Mouse (Mus musculus): ENCODE results near the gene Gm20708. TPM values are rescaled to one million over a fixed set of nuclear protein-coding genes. Genes with fewer than 3 reads are reported as not detected.
A peak's percentile ranks its signal among the peaks of the same experiment; 100 is the strongest.

The Gm20708 gene
- polyA plus RNA-seq, 1 experiment from 2014 or later, result 1.0 TPM

DNA sequence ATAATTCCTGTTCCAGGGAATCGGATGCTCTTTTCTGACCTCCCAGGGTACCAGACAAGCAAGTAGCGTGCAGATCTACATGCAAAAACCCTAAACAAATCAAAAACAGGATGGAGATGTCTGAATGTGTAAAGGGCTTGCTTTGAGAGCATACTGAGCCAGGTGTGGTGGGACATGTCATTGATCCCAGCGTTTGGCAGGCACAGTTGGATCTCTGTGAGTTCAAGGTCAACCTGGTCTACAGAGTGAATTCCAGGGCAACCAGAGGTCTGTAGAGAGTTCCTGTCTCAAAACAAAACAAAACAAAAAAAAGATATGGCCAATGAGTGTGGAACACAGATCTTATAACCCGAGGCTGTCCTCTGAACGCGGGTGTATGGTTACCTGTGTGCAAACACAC lies 13.9 kb downstream of the Gm20708 start:
- no peaks in the 10 kb centered on the region for H3K27me3 ChIP-seq (ENCODE audit: control insufficient read depth, insufficient read depth, low read length)
- H3K4me1 ChIP-seq (ENCODE audit: control insufficient read depth in 2 of 2, insufficient read depth in 2 of 2, low read length in 2 of 2), result peaks cover 53 to 79% of the 10 kb centered on the region in 2 experiments
- H3K4me2 ChIP-seq (ENCODE audit: low read length), result peak overlapping the region; percentile 92
- H3K9me3 ChIP-seq (ENCODE audit: control insufficient read depth, low read length), result no peaks in the 10 kb centered on the region
- 89% methylated on average over 6 of the region's 6 CpGs for WGBS
- peaks cover 56% of the 10 kb centered on the region for H3K36me3 ChIP-seq (ENCODE audit: control insufficient read depth, insufficient read depth, low read length)
- H3K9ac ChIP-seq (ENCODE audit: low read length), result peak overlapping the region; percentile 54
- no peak overlapping the region for H3K4me3 ChIP-seq (ENCODE audit: control insufficient read depth in 1 of 2, insufficient read depth in 1 of 2, low read depth in 1 of 2, low read length in 2 of 2)
- peak overlapping the region; percentile 65 to 97 for H3K27ac ChIP-seq (replicated peaks in 1 of 2; ENCODE audit: control insufficient read depth in 1 of 2, insufficient read depth in 1 of 2, low read depth in 2 of 2, low read length in 2 of 2)
- ATAC-seq (ENCODE audit: insufficient number of reproducible peaks, insufficient read depth, low FRiP score, low read depth), result no peak

DNA sequence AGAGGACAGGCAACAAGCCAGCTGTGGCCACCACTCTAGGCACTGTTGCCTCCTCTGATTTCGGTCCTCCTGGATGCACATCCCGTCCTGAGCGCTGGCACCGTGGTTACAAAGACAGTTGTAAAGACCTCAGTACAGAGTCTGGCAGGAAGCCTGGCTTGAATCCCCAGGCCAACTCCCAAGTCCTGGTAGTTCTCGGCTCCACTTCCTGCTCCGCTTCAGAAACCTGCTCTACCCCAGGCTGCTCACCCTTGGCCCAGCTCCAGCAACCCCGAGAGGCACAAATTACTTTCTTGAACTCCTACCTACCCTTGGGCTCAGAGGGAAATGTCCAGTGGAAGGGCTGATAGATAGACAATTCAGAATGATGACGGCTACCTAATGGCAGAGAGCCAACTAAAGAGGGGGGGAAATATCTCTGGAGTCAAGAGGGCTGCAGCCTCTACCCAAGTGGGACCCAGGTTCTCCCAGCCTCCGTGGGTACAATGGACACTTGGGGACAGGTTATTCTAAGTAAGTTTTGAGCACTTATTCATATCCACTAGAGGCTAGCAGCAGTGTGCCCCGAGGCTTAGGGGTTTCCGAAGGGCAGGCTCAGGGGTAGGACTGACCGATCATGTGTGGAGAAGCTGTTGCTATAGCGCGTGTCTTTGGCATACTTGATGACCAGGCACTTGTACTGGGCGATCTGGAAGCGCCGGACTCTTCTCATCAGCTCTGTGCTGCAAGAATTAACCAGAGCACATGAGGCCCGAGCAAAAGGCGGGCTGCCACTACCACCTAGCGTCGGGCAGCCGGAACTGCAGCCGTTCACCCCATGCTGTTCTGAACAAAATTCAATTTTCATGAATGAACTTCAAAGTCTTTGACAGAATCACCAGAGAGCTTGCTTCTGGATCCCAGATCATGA lies 14.8 kb downstream of the Gm20708 start:
- WGBS, result 9% methylated on average over 23 of the region's 23 CpGs
- peak; percentile 48; the same call in 1 of the 2 replicates for ATAC-seq (ENCODE audit: insufficient number of reproducible peaks, insufficient read depth, low FRiP score, low read depth)
- Histone ChIP-seq H3K27ac (replicated peaks in 1 of 2; ENCODE audit: control insufficient read depth in 1 of 2, insufficient read depth in 1 of 2, low read depth in 2 of 2, low read length in 2 of 2) (peak overlapping the region; percentile 36 to 97), H3K9me3 (ENCODE audit: control insufficient read depth, low read length) (no peaks in the 10 kb centered on the region), H3K9ac (ENCODE audit: low read length) (peak overlapping the region; percentile 86), H3K4me3 (ENCODE audit: control insufficient read depth in 1 of 2, insufficient read depth in 1 of 2, low read depth in 1 of 2, low read length in 2 of 2) (peak overlapping the region; percentile 56 to 71), H3K4me1 (ENCODE audit: control insufficient read depth in 2 of 2, insufficient read depth in 2 of 2, low read length in 2 of 2) (peaks cover 55 to 83% of the 10 kb centered on the region in 2 experiments), H3K4me2 (ENCODE audit: low read length) (peak overlapping the region; percentile 92), H3K36me3 (ENCODE audit: control insufficient read depth, insufficient read depth, low read length) (peaks cover 47% of the 10 kb centered on the region), H3K27me3 (ENCODE audit: control insufficient read depth, insufficient read depth, low read length) (no peaks in the 10 kb centered on the region)

DNA sequence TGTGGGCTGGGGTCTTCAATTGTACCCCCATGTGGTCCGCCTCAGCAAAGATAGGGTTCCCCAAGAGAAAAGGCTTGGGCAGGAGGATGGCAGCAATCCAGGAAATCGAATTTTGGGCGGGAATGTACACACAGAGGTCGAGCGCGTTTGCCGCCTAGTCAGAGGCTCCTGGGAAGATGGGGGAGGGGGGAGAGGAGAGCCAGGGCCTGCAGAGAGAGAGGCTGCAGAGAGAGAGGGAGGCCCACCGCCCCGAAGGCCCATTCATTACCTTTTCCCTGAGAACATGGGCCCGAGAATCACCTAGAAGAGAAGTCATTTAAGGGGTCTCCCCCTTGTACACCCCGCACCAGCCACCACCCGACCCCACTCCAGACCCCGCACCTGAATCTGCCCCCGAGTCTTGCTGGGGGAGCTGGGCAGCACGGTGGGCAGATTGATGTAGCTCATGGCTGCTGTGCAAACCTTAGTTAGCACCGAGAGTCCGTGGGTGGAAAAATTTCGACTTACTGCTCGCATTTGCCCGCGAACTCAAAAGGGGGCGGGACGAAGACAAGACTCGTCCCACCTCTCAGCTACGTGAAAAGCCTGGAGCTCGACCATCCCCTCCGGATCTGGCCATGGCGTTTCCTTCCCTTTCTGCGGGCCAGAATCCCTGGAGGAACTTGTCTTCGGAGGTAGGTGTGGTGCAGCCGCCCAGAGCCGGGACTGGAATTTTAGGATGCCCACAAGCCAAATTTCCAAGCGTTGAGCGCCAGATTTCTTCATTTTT lies 16.0 kb downstream of the Gm20708 start, which contains the start of the genes Afmid and Tk1:
Gene Afmid, plus strand, starts transcription at position 592 of the 769 bp plus-strand sequence.
Gene Tk1, minus strand, starts transcription at position 760 of the 769 bp plus-strand sequence.
- under 1% methylated on average over 34 of the region's 34 CpGs for WGBS

DNA sequence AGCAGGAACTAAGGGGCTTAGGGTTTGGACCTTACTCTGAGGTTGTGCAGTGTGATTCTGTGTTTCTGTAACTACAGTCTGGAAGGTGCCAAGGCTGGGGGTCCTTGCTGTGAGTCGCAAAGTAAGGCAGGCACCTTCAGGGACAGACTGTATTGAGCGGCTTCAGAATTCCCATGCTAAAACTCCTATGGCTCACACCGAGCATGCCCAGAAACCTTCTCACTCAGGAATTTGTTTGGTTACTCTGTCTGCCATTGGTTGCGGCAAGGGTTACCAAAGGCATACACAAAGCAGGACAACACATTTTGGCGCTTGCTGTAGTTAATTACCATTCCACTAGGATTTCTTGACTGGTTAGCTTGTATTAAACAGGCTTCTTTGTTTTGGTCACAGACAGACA lies 16.7 kb downstream of the Gm20708 start:
- H3K9ac ChIP-seq (ENCODE audit: low read length), result peak overlapping the region; percentile 86
- 10% methylated on average over 5 of the region's 5 CpGs for WGBS
- ATAC-seq (ENCODE audit: insufficient number of reproducible peaks, insufficient read depth, low FRiP score, low read depth), result no peak

More for the DNA sequence above, 16.0 kb downstream of the Gm20708 start, which contains the start of the genes Afmid and Tk1:
- ATAC-seq (ENCODE audit: insufficient number of reproducible peaks, insufficient read depth, low FRiP score, low read depth), result no peak
- H3K9me3 ChIP-seq (ENCODE audit: control insufficient read depth, low read length), result no peaks in the 10 kb centered on the region
- peaks cover 35% of the 10 kb centered on the region for H3K36me3 ChIP-seq (ENCODE audit: control insufficient read depth, insufficient read depth, low read length)
- peak within 1 kb of the TSS; percentile 83 to 97 for H3K27ac ChIP-seq (replicated peaks in 1 of 2; ENCODE audit: control insufficient read depth in 1 of 2, insufficient read depth in 1 of 2, low read depth in 2 of 2, low read length in 2 of 2)
- H3K4me1 ChIP-seq (ENCODE audit: control insufficient read depth in 2 of 2, insufficient read depth in 2 of 2, low read length in 2 of 2), result peaks cover 59 to 84% of the 10 kb centered on the region in 2 experiments
- H3K4me3 ChIP-seq (ENCODE audit: control insufficient read depth in 1 of 2, insufficient read depth in 1 of 2, low read depth in 1 of 2, low read length in 2 of 2), result peak within 1 kb of the TSS; percentile 56 to 71
- H3K4me2 ChIP-seq (ENCODE audit: low read length), result peak within 1 kb of the TSS; percentile 92
- no peaks in the 10 kb centered on the region for H3K27me3 ChIP-seq (ENCODE audit: control insufficient read depth, insufficient read depth, low read length)
- peak within 1 kb of the TSS; percentile 86 for H3K9ac ChIP-seq (ENCODE audit: low read length)

DNA sequence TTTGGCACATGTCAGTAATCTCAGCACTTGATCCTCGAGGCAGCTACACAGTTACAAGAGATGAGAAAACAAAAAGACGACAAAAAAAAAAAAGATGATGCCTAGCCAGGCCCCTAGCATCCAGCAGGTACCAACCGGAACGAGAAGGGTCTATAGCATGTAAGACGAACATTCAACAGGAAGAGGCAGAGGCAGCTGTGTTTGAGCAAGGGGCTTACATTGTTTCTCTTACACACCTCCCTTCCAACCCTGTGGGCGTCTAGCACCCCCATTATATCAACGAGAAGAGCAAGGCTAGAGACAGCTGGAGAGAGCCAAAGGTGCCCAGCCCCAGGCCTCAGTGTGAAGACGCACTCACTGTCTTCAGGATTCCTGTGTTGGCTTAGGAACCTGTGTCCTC lies 17.4 kb downstream of the Gm20708 start:
- H3K9me3 ChIP-seq (ENCODE audit: control insufficient read depth, low read length), result no peaks in the 10 kb centered on the region
- peak overlapping the region; percentile 92 for H3K4me2 ChIP-seq (ENCODE audit: low read length)
- peak overlapping the region in 1 of 2 experiments; percentile 97; a peak in 2 of 4 replicates for H3K27ac ChIP-seq (replicated peaks in 1 of 2; ENCODE audit: control insufficient read depth in 1 of 2, insufficient read depth in 1 of 2, low read depth in 2 of 2, low read length in 2 of 2)
- WGBS, result 55% methylated on average over 8 of the region's 8 CpGs
- peaks cover 21% of the 10 kb centered on the region for H3K36me3 ChIP-seq (ENCODE audit: control insufficient read depth, insufficient read depth, low read length)
- H3K4me3 ChIP-seq (ENCODE audit: control insufficient read depth in 1 of 2, insufficient read depth in 1 of 2, low read depth in 1 of 2, low read length in 2 of 2), result no peak overlapping the region
- no peaks in the 10 kb centered on the region for H3K27me3 ChIP-seq (ENCODE audit: control insufficient read depth, insufficient read depth, low read length)
- no peak for ATAC-seq (ENCODE audit: insufficient number of reproducible peaks, insufficient read depth, low FRiP score, low read depth)
- H3K9ac ChIP-seq (ENCODE audit: low read length), result peak overlapping the region; percentile 86
- peaks cover 63 to 88% of the 10 kb centered on the region in 2 experiments for H3K4me1 ChIP-seq (ENCODE audit: control insufficient read depth in 2 of 2, insufficient read depth in 2 of 2, low read length in 2 of 2)

More for the DNA sequence above, 16.7 kb downstream of the Gm20708 start:
- Histone ChIP-seq H3K4me1 (ENCODE audit: control insufficient read depth in 2 of 2, insufficient read depth in 2 of 2, low read length in 2 of 2) (peaks cover 63 to 90% of the 10 kb centered on the region in 2 experiments), H3K9me3 (ENCODE audit: control insufficient read depth, low read length) (no peaks in the 10 kb centered on the region), H3K4me3 (ENCODE audit: control insufficient read depth in 1 of 2, insufficient read depth in 1 of 2, low read depth in 1 of 2, low read length in 2 of 2) (peak overlapping the region; percentile 56 to 71), H3K36me3 (ENCODE audit: control insufficient read depth, insufficient read depth, low read length) (peaks cover 29% of the 10 kb centered on the region), H3K4me2 (ENCODE audit: low read length) (peak overlapping the region; percentile 92), H3K27me3 (ENCODE audit: control insufficient read depth, insufficient read depth, low read length) (no peaks in the 10 kb centered on the region), H3K27ac (replicated peaks in 1 of 2; ENCODE audit: control insufficient read depth in 1 of 2, insufficient read depth in 1 of 2, low read depth in 2 of 2, low read length in 2 of 2) (peak overlapping the region; percentile 83 to 97)

DNA sequence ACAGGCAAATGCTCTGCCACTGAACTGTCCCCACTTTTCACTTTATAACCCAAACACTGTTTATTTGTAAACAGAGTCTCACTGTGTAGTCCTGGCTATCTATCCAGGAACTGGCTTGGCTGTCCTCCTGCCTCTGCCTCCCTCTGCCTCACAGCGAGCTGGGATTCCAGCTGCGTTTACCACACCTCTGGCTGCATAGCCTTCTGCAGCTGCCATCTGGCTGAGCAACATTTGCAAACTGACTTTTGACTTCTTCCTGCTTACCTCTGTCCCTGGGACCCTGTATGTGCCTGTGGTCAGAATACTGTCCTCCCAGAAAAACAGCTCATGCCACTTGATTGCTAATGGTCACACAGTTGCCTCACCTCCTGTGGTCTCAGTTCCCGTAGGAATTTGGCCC lies 17.9 kb downstream of the Gm20708 start:
- no peaks in the 10 kb centered on the region for H3K9me3 ChIP-seq (ENCODE audit: control insufficient read depth, low read length)
- peaks cover 68 to 84% of the 10 kb centered on the region in 2 experiments for H3K4me1 ChIP-seq (ENCODE audit: control insufficient read depth in 2 of 2, insufficient read depth in 2 of 2, low read length in 2 of 2)
- ATAC-seq (ENCODE audit: insufficient number of reproducible peaks, insufficient read depth, low FRiP score, low read depth), result no peak
- 51% methylated on average over 3 of the region's 3 CpGs for WGBS
- H3K36me3 ChIP-seq (ENCODE audit: control insufficient read depth, insufficient read depth, low read length), result peaks cover 16% of the 10 kb centered on the region
- no peaks in the 10 kb centered on the region for H3K27me3 ChIP-seq (ENCODE audit: control insufficient read depth, insufficient read depth, low read length)
- 0 out of 4 replicates have a peak overlapping the region, but pooled peaks of 1 of the 2 experiments have one; percentile 10 for H3K4me3 ChIP-seq (ENCODE audit: control insufficient read depth in 1 of 2, insufficient read depth in 1 of 2, low read depth in 1 of 2, low read length in 2 of 2)
- H3K9ac ChIP-seq (ENCODE audit: low read length), result peak overlapping the region; percentile 86
- peak overlapping the region; percentile 90 to 97; a peak in 3 of 4 replicates for H3K27ac ChIP-seq (replicated peaks in 1 of 2; ENCODE audit: control insufficient read depth in 1 of 2, insufficient read depth in 1 of 2, low read depth in 2 of 2, low read length in 2 of 2)
- H3K4me2 ChIP-seq (ENCODE audit: low read length), result peak overlapping the region; percentile 92
